Mouse (Mus musculus): ENCODE data around the gene Ppp1r14c. TPM values are rescaled to one million over a fixed set of nuclear protein-coding genes. Genes with fewer than 3 reads are reported as not detected.

The Ppp1r14c gene
- not detected in 2 replicates for total RNA-seq (2017)

- peak; percentile 60 for ATAC-seq (replicated peaks; ENCODE audit: low read depth, poor library complexity, severe bottlenecking)
Measured at GRCm38 (mm10) chr10:3366036-3366869, at the start of gene Ppp1r14c. Ppp1r14c (plus strand) TSS chr10:3366057.

- no peak for ATAC-seq (replicated peaks; ENCODE audit: low read depth, poor library complexity, severe bottlenecking)
Measured at GRCm38 (mm10) chr10:3321406-3321805, 44.5 kb upstream of the Ppp1r14c start.

GRCm38 (mm10) chr10:3325447-3325846 lies 40.4 kb upstream of the Ppp1r14c start:
- peak; percentile 83 for ATAC-seq (replicated peaks; ENCODE audit: low read depth, poor library complexity, severe bottlenecking)

GRCm38 (mm10) chr10:3332880-3333279 lies 33.0 kb upstream of the Ppp1r14c start:
- ATAC-seq (replicated peaks; ENCODE audit: low read depth, poor library complexity, severe bottlenecking): peak; percentile 89

GRCm38 (mm10) chr10:3334570-3334969 lies 31.3 kb upstream of the Ppp1r14c start:
- ATAC-seq (replicated peaks; ENCODE audit: low read depth, poor library complexity, severe bottlenecking): no peak

- no peak for ATAC-seq (replicated peaks; ENCODE audit: low read depth, poor library complexity, severe bottlenecking)
Measured at GRCm38 (mm10) chr10:3336729-3337329, 29.0 kb upstream of the Ppp1r14c start.

- ATAC-seq (replicated peaks; ENCODE audit: low read depth, poor library complexity, severe bottlenecking): no peak
Measured at GRCm38 (mm10) chr10:3337330-3337901, 28.4 kb upstream of the Ppp1r14c start.

GRCm38 (mm10) chr10:3345706-3346105 lies 20.2 kb upstream of the Ppp1r14c start:
- no peak for ATAC-seq (replicated peaks; ENCODE audit: low read depth, poor library complexity, severe bottlenecking)

GRCm38 (mm10) chr10:3359531-3359930 lies 6.3 kb upstream of the Ppp1r14c start:
- ATAC-seq (replicated peaks; ENCODE audit: low read depth, poor library complexity, severe bottlenecking): no peak

- no peak for ATAC-seq (replicated peaks; ENCODE audit: low read depth, poor library complexity, severe bottlenecking)
Measured at GRCm38 (mm10) chr10:3365671-3366035, 204 bp upstream of the Ppp1r14c start.

- ATAC-seq (replicated peaks; ENCODE audit: low read depth, poor library complexity, severe bottlenecking): peak; percentile 22; the same call in 1 of the 2 replicates
Measured at GRCm38 (mm10) chr10:3366870-3367431, 1.1 kb downstream of the Ppp1r14c start.

GRCm38 (mm10) chr10:3367440-3367839 lies 1.6 kb downstream of the Ppp1r14c start:
- no peak for ATAC-seq (replicated peaks; ENCODE audit: low read depth, poor library complexity, severe bottlenecking)

- no peak for ATAC-seq (replicated peaks; ENCODE audit: low read depth, poor library complexity, severe bottlenecking)
Measured at GRCm38 (mm10) chr10:3383176-3383575, 17.3 kb downstream of the Ppp1r14c start.

GRCm38 (mm10) chr10:3392251-3392650 lies 26.4 kb downstream of the Ppp1r14c start:
- ATAC-seq (replicated peaks; ENCODE audit: low read depth, poor library complexity, severe bottlenecking): no peak

- ATAC-seq (replicated peaks; ENCODE audit: low read depth, poor library complexity, severe bottlenecking): no peak
Measured at GRCm38 (mm10) chr10:3393548-3393947, 27.7 kb downstream of the Ppp1r14c start.

GRCm38 (mm10) chr10:3394193-3394592 lies 28.3 kb downstream of the Ppp1r14c start:
- no peak for ATAC-seq (replicated peaks; ENCODE audit: low read depth, poor library complexity, severe bottlenecking)

- ATAC-seq (replicated peaks; ENCODE audit: low read depth, poor library complexity, severe bottlenecking): no peak
Measured at GRCm38 (mm10) chr10:3394671-3395288, 28.9 kb downstream of the Ppp1r14c start.

GRCm38 (mm10) chr10:3395341-3395931 lies 29.6 kb downstream of the Ppp1r14c start:
- ATAC-seq (replicated peaks; ENCODE audit: low read depth, poor library complexity, severe bottlenecking): no peak

- no peak for ATAC-seq (replicated peaks; ENCODE audit: low read depth, poor library complexity, severe bottlenecking)
Measured at GRCm38 (mm10) chr10:3396008-3396795, 30.3 kb downstream of the Ppp1r14c start.

All from common myeloid progenitor, adult 5-6 weeks (primary cell).